Mouse (Mus musculus): ENCODE results near the gene 1700042G07Rik.

The 1700042G07Rik gene

GRCm38 (mm10) chr4:116150156-116150861, 22.9 kb upstream of the 1700042G07Rik start:
- POLR2A ChIA-PET, result interaction anchor here in 3 of 4 experiments (0.5 to 4.7 kb wide), 23 partner anchors 10 to 575 kb away, joined by 3 to 36 read pairs (median 3); partner anchors contain the start of genes Nsun4 (in 2 of the 3), Pomgnt1 (in 2 of the 3), Rad54l (in 2 of the 3) and 1700042G07Rik (in 1 of the 3)
- CTCF ChIA-PET, result interaction anchor here in 2 of 4 experiments (0.7 to 2.1 kb wide), 5 partner anchors 14 to 48 kb away, joined by 3 to 6 read pairs (median 3); partner anchors contain the start of genes Pomgnt1 (in 1 of the 2) and Rad54l (in 1 of the 2)

GRCm38 (mm10) chr4:116150862-116151221, 22.3 kb upstream of the 1700042G07Rik start:
- ChIA-PET POLR2A (interaction anchor here in 3 of 4 experiments (0.5 to 4.7 kb wide), 21 partner anchors 11 to 574 kb away, joined by 3 to 36 read pairs (median 3); partner anchors contain the start of genes Nsun4 (in 2 of the 3), Pomgnt1 (in 2 of the 3), Rad54l (in 2 of the 3) and 1700042G07Rik (in 1 of the 3)), CTCF (interaction anchor here in 2 of 4 experiments (1.2 to 2.1 kb wide), 2 partner anchors 15 to 16 kb away, joined by 3 to 6 read pairs; no protein-coding TSS in a partner anchor)

- ChIA-PET CTCF (interaction anchor here in 1 of 4 experiments (1.2 kb wide), 1 partner anchor 16 kb away, joined by 3 read pairs; no protein-coding TSS in a partner anchor), POLR2A (interaction anchor here (0.6 to 4.7 kb wide), 19 partner anchors 7 to 406 kb away, joined by 3 to 36 read pairs (median 4); partner anchors contain the start of genes Nsun4 (in 2 of the 4), Pomgnt1 (in 2 of the 4), Rad54l (in 2 of the 4) and 1700042G07Rik (in 1 of the 4))
Measured at GRCm38 (mm10) chr4:116151238-116151637, 21.9 kb upstream of the 1700042G07Rik start, which contains the start of gene Lurap1. Gene Lurap1 (minus strand): TSS chr4:116151338.

GRCm38 (mm10) chr4:116152702-116153101, 20.5 kb upstream of the 1700042G07Rik start:
- CTCF ChIA-PET, result interaction anchor here in 1 of 4 experiments (1.1 kb wide), 1 partner anchor 18 kb away, joined by 3 read pairs; no protein-coding TSS in a partner anchor
- POLR2A ChIA-PET, result interaction anchor here in 3 of 4 experiments (0.8 to 4.7 kb wide), 11 partner anchors 9 to 95 kb away, joined by 3 to 36 read pairs (median 4); partner anchors contain the start of genes 1700042G07Rik (in 1 of the 3), Gm49337 (in 1 of the 3), Pik3r3 (in 1 of the 3) and Pomgnt1 (in 1 of the 3)

- ChIA-PET POLR2A (interaction anchor here in 2 of 4 experiments (0.5 to 1.2 kb wide), 4 partner anchors 14 to 197 kb away, joined by 3 read pairs; partner anchors contain the start of gene Pomgnt1 (in 1 of the 2)), CTCF (interaction anchor here in 2 of 4 experiments (0.5 to 1.4 kb wide), 3 partner anchors 11 to 87 kb away, joined by 3 to 11 read pairs (median 3); no protein-coding TSS in a partner anchor)
Measured at GRCm38 (mm10) chr4:116157882-116158281, 15.3 kb upstream of the 1700042G07Rik start.

GRCm38 (mm10) chr4:116159912-116160311, 13.3 kb upstream of the 1700042G07Rik start:
- ChIA-PET CTCF (interaction anchor here in 1 of 4 experiments (0.6 kb wide), 1 partner anchor 53 kb away, joined by 3 read pairs; no protein-coding TSS in a partner anchor), POLR2A (interaction anchor here (0.6 to 7.7 kb wide), 8 partner anchors 9 to 125 kb away, joined by 3 to 36 read pairs (median 3); partner anchors contain the start of genes Lurap1 (in 1 of the 4), Pik3r3 (in 1 of the 4), Pomgnt1 (in 1 of the 4) and Rad54l (in 1 of the 4))

- ChIA-PET CTCF (no interaction called here), POLR2A (interaction anchor here in 2 of 4 experiments (0.6 to 7.7 kb wide), 5 partner anchors 10 to 399 kb away, joined by 3 to 36 read pairs (median 4); partner anchors contain the start of genes Lurap1 (in 1 of the 2), Pomgnt1 (in 1 of the 2) and Rad54l (in 1 of the 2))
Measured at GRCm38 (mm10) chr4:116160769-116161168, 12.4 kb upstream of the 1700042G07Rik start.

- ChIA-PET CTCF (interaction anchor here in 1 of 4 experiments (0.7 kb wide), 1 partner anchor 10 kb away, joined by 5 read pairs; no protein-coding TSS in a partner anchor), POLR2A (interaction anchor here in 1 of 4 experiments (0.6 to 7.7 kb wide), 5 partner anchors 11 to 166 kb away, joined by 3 to 36 read pairs (median 5); partner anchors contain the start of gene Lurap1)
Measured at GRCm38 (mm10) chr4:116162142-116162541, 11.0 kb upstream of the 1700042G07Rik start.

- ChIA-PET CTCF (interaction anchor here in 3 of 4 experiments (0.6 to 1.4 kb wide), 3 partner anchors 15 to 51 kb away, joined by 3 read pairs; no protein-coding TSS in a partner anchor), POLR2A (interaction anchor here (0.7 to 7.7 kb wide), 9 partner anchors 11 to 676 kb away, joined by 3 to 36 read pairs (median 4); partner anchors contain the start of genes Lurap1 (in 2 of the 4) and Pik3r3 (in 1 of the 4))
Measured at GRCm38 (mm10) chr4:116164759-116165554, 8.2 kb upstream of the 1700042G07Rik start.

- CTCF ChIA-PET, result interaction anchor here in 1 of 4 experiments (0.6 kb wide), 1 partner anchor 13 kb away, joined by 3 read pairs; no protein-coding TSS in a partner anchor
Measured at GRCm38 (mm10) chr4:116165708-116166407, 7.3 kb upstream of the 1700042G07Rik start.

GRCm38 (mm10) chr4:116167404-116167803, 5.8 kb upstream of the 1700042G07Rik start, which contains the start of gene Tspan1:
Gene Tspan1 (minus strand): TSS chr4:116167601.
- CTCF ChIA-PET, result interaction anchor here in 2 of 4 experiments (0.6 to 1.0 kb wide), 3 partner anchors 11 to 43 kb away, joined by 3 to 4 read pairs (median 4); partner anchors contain the start of gene Pomgnt1 (in 1 of the 2)
- POLR2A ChIA-PET, result interaction anchor here in 3 of 4 experiments (0.6 to 1.6 kb wide), 4 partner anchors 29 to 212 kb away, joined by 3 to 4 read pairs (median 3); no protein-coding TSS in a partner anchor

More at GRCm38 (mm10) chr4:116165708-116166407, 7.3 kb upstream of the 1700042G07Rik start:
- POLR2A ChIA-PET, result interaction anchor here in 1 of 4 experiments (0.6 to 7.7 kb wide), 3 partner anchors 15 to 47 kb away, joined by 5 to 36 read pairs (median 7); partner anchors contain the start of genes Lurap1, Pomgnt1 and Rad54l

- ChIA-PET CTCF (interaction anchor here in 3 of 4 experiments (0.6 to 1.5 kb wide), 5 partner anchors 11 to 47 kb away, joined by 3 to 11 read pairs (median 3); no protein-coding TSS in a partner anchor), POLR2A (interaction anchor here in 1 of 4 experiments (0.8 to 1.1 kb wide), 2 partner anchors 9 to 81 kb away, joined by 3 read pairs; no protein-coding TSS in a partner anchor)
Measured at GRCm38 (mm10) chr4:116168617-116169352, 4.4 kb upstream of the 1700042G07Rik start.

- POLR2A ChIA-PET, result interaction anchor here in 2 of 4 experiments (0.8 to 1.5 kb wide), 4 partner anchors 8 to 388 kb away, joined by 3 to 4 read pairs (median 3); partner anchors contain the start of gene Gpbp1l1 (in 1 of the 2)
- CTCF ChIA-PET, result interaction anchor here in 3 of 4 experiments (0.6 to 1.5 kb wide), 5 partner anchors 11 to 46 kb away, joined by 3 to 11 read pairs (median 3); no protein-coding TSS in a partner anchor
Measured at GRCm38 (mm10) chr4:116169353-116169672, 3.9 kb upstream of the 1700042G07Rik start.

- POLR2A ChIA-PET, result interaction anchor here in 3 of 4 experiments (0.6 to 8.1 kb wide), 16 partner anchors 9 to 547 kb away, joined by 3 to 43 read pairs (median 4); partner anchors contain the start of genes Pik3r3 (in 3 of the 3), Pomgnt1 (in 1 of the 3), Prdx1 (in 1 of the 3) and Rad54l (in 1 of the 3)
Measured at GRCm38 (mm10) chr4:116173752-116174151, 580 bp downstream of the 1700042G07Rik start.

More at GRCm38 (mm10) chr4:116173752-116174151, 580 bp downstream of the 1700042G07Rik start:
- CTCF ChIA-PET, result interaction anchor here in 2 of 4 experiments (1.0 to 1.5 kb wide), 2 partner anchors 9 to 39 kb away, joined by 3 to 4 read pairs; no protein-coding TSS in a partner anchor

All from embryonic stem cell, embryonic (primary cell).